Mouse (Mus musculus) 3134 (cell line): Measurements from ENCODE around the gene Fam8a1.

Experiments
- DNase-seq: peaks from one replicate; pipeline ENCODE4 v3.0.0-alpha.2; 2011; ENCODE audit warnings: low spot score; ENCODE audit not compliant: insufficient read length; ENCODE audit errors: extremely low read depth

Gene Fam8a1

GRCm38 (mm10) chr13:46670514-46670913 is 1.2 kb downstream of the Fam8a1 start:
- DNase-seq, result no peak

GRCm38 (mm10) chr13:46674601-46675000 is 5.3 kb downstream of the Fam8a1 start:
- DNase-seq, result no peak

GRCm38 (mm10) chr13:46677721-46678120 is 8.4 kb downstream of the Fam8a1 start:
- no peak for DNase-seq

GRCm38 (mm10) chr13:46682921-46683320 is 13.6 kb downstream of the Fam8a1 start:
- DNase-seq, result no peak

GRCm38 (mm10) chr13:46683370-46683769 is 14.0 kb downstream of the Fam8a1 start:
- no peak for DNase-seq

GRCm38 (mm10) chr13:46690559-46691241 is 21.4 kb downstream of the Fam8a1 start:
- no peak for DNase-seq

- DNase-seq, result no peak
These were observed 26.1 kb downstream of the Fam8a1 start for GRCm38 (mm10) chr13:46695296-46695908.

- no peak for DNase-seq
These were observed 26.6 kb downstream of the Fam8a1 start for GRCm38 (mm10) chr13:46695932-46696331.

GRCm38 (mm10) chr13:46696788-46697187 is 27.5 kb downstream of the Fam8a1 start:
- no peak for DNase-seq

GRCm38 (mm10) chr13:46699372-46699771 is 30.1 kb downstream of the Fam8a1 start:
- DNase-seq, result no peak

- no peak for DNase-seq
These were observed 32.2 kb downstream of the Fam8a1 start for GRCm38 (mm10) chr13:46701486-46701885.

GRCm38 (mm10) chr13:46703138-46703537 is 33.8 kb downstream of the Fam8a1 start:
- no peak for DNase-seq

GRCm38 (mm10) chr13:46713486-46713885 is 44.2 kb downstream of the Fam8a1 start:
- DNase-seq, result no peak

- no peak for DNase-seq
These were observed 46.8 kb downstream of the Fam8a1 start for GRCm38 (mm10) chr13:46715976-46716639.

- no peak for DNase-seq
These were observed 49.6 kb downstream of the Fam8a1 start for GRCm38 (mm10) chr13:46718893-46719400.

- DNase-seq, result no peak
These were observed 51.7 kb downstream of the Fam8a1 start for GRCm38 (mm10) chr13:46721009-46721408.

GRCm38 (mm10) chr13:46724371-46724770 is 55.0 kb downstream of the Fam8a1 start:
- DNase-seq, result no peak

- DNase-seq, result peak; percentile 7
These were observed 55.9 kb downstream of the Fam8a1 start for GRCm38 (mm10) chr13:46725227-46725626.

- no peak for DNase-seq
These were observed 57.1 kb downstream of the Fam8a1 start for GRCm38 (mm10) chr13:46726288-46727037.

- DNase-seq, result peak; percentile 76
These were observed 57.9 kb downstream of the Fam8a1 start for GRCm38 (mm10) chr13:46727038-46727836.
